Mouse (Mus musculus): ENCODE measurements around the gene Ephx4.

DNA sequence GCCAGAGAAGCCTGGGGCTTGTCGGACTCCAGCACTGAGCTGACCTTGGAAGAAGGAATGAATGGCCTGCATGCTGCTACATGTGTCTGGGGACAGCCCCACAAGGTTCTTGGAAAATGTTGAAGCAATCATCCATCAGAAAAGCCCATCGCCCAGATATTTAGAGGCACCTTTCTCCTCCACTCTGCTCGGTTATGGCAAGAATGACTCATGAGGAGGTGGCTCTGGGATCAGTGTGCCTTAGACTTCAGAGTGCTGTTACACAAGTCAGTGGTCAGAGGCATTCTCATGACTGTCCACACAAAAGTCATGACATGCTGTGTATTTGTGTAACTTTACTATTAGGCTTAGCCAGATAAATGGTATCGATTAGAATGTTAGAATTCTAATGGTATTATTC lies 64.6 kb downstream of the Ephx4 start:
- no peak for TF ChIP-seq CTCF (IDR thresholded peaks at IDR 0.05; ENCODE audit: borderline replicate concordance, extremely low read depth, insufficient read depth, insufficient read length)
- TF ChIP-seq POLR2A (IDR thresholded peaks at IDR 0.05; ENCODE audit: borderline replicate concordance, extremely low read depth, insufficient read depth, insufficient read length, poor library complexity, severe bottlenecking): no peak
